Mouse (Mus musculus) intestine, embryonic 15.5 days (tissue): ENCODE results near the gene Gm20721. TPM values are rescaled to one million over a fixed set of nuclear protein-coding genes. Genes with fewer than 3 reads are reported as not detected.
A peak's percentile ranks its signal among the peaks of the same experiment; 100 is the strongest.

ENCODE experiments used
- ATAC-seq: fragments of 200-750 bp; cut with Nextera tagmentation; 2 replicates; pipeline ENCODE4 v1.8.0; 2017; ENCODE audit warnings: moderate TSS enrichment, moderate library complexity
- H3K27ac ChIP-seq: fragments of 300-500 bp; sonication (generic); 2 replicates; pipeline ENCODE4 v1.5.1; 2015; ENCODE audit warnings: mild to moderate bottlenecking, inconsistent platforms
- H3K27me3 ChIP-seq: fragments of 300-500 bp; sonication (generic); replicated peaks from 2 replicates; pipeline ENCODE4 v1.6.1; 2015; ENCODE audit warnings: inconsistent platforms
- H3K36me3 ChIP-seq: fragments of 300-500 bp; sonication (generic); 2 replicates; pipeline ENCODE4 v1.6.1; 2015; ENCODE audit warnings: inconsistent platforms
- H3K4me1 ChIP-seq: fragments of 300-500 bp; sonication (generic); replicated peaks from 2 replicates; pipeline ENCODE4 v1.6.1; 2015; ENCODE audit warnings: inconsistent platforms
- H3K4me2 ChIP-seq: fragments of 300-500 bp; sonication (generic); replicated peaks from 2 replicates; pipeline ENCODE4 v1.6.1; 2015; ENCODE audit warnings: mild to moderate bottlenecking, inconsistent platforms
- H3K4me3 ChIP-seq: fragments of 300-500 bp; sonication (generic); replicated peaks from 2 replicates; pipeline ENCODE4 v1.5.1; 2015; ENCODE audit warnings: inconsistent platforms
- H3K9ac ChIP-seq: fragments of 300-500 bp; sonication (generic); 2 replicates; pipeline ENCODE4 v1.6.1; 2015; ENCODE audit warnings: inconsistent platforms
- H3K9me3 ChIP-seq: fragments of 300-500 bp; sonication (generic); 2 replicates; pipeline ENCODE4 v1.6.1; 2016; ENCODE audit warnings: inconsistent platforms
- WGBS: fragments of 180-500 bp; shearing (Covaris S2); methylation state at CpG from one replicate; pipeline ENCODE4 v1.1.7; 2015; 5-methylcytosine and 5-hydroxymethylcytosine counted together
- polyA plus RNA-seq: library from polyadenylated mRNA; unstranded; fragments of >200 nt; fragmentation: Nextera tagmentation; extraction: Ambion mirVana; gene quantifications from 2 replicates; pipeline ENCODE4 v1.2.1, GENCODE M21; 2015

Gene Gm20721
- polyA plus RNA-seq, 1 experiment from 2014 or later = 29.6 TPM

DNA sequence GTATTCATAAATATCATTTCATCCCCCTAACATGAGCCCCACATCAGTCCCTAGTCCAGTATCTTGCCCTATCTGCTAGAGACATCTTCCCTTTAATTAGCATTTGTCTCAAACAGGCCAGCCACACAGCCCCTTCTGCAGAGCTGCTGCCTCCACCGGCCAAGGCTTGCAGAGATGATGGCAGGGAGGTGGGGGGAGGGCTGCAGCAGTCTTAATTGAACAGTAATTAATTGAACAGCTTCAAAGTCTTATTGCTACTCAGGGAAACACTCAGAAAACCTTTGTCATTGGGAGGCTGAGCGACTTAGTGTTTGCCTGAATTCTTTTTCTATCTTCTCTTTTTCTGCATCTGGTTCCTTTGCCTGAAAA is 54.9 kb downstream of the Gm20721 start:
- H3K9me3 ChIP-seq = 0 out of 2 replicates have a peak, but pooled peaks cover 18% of the 10 kb centered on the region
- H3K27ac ChIP-seq = no peak overlapping the region
- H3K4me1 ChIP-seq = peaks cover 7% of the 10 kb centered on the region; the same call in 1 of the 2 replicates
- H3K36me3 ChIP-seq = peaks cover 5% of the 10 kb centered on the region; the same call in 1 of the 2 replicates
- no peak overlapping the region for H3K4me3 ChIP-seq
- no peak overlapping the region for H3K9ac ChIP-seq
- ATAC-seq = no peak
- H3K27me3 ChIP-seq = peaks cover 15% of the 10 kb centered on the region
- WGBS = 43% methylated on average over 2 of the region's 2 CpGs
- peak overlapping the region; percentile 57 for H3K4me2 ChIP-seq

DNA sequence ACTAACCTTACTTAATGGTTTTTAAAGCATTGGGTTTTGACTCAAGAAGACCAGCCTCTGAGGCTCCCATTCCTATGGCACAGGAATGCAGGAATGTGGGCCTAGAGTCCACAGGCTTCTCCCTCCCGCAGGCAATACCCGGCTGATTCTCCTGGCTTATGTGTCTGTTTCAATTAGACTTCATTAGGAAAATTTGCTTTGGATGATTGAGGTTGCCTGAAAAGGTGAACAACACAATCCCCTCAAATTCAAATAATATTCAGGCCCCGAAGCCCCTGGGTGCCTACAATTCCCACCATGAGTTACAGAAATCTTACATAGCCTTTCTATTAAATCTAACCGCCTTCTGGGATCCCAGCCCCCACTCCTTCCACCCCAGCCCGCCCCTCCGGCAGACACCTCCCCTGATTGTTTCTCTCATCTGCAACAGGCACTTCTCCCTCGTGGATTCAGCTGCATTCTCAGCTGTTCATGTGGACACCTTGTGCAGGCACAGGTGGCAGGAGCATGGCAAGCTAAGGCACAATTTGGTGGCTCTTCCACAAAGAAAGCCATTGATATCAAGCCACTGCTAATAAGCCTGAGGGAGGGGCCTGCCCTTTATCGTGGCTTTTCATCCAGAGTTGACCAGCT is 55.4 kb downstream of the Gm20721 start:
- Histone ChIP-seq H3K4me3 (0 out of 2 replicates have a peak overlapping the region, but pooled peaks have one; percentile 2), H3K27ac (no peak overlapping the region), H3K27me3 (peaks cover 20% of the 10 kb centered on the region), H3K36me3 (peaks cover 10% of the 10 kb centered on the region), H3K9ac (no peak overlapping the region), H3K4me1 (peaks cover 7% of the 10 kb centered on the region; the same call in 1 of the 2 replicates), H3K9me3 (peaks cover 17% of the 10 kb centered on the region), H3K4me2 (peak overlapping the region; percentile 57)
- ATAC-seq = no peak
- 60% methylated on average over 8 of the region's 8 CpGs for WGBS

DNA sequence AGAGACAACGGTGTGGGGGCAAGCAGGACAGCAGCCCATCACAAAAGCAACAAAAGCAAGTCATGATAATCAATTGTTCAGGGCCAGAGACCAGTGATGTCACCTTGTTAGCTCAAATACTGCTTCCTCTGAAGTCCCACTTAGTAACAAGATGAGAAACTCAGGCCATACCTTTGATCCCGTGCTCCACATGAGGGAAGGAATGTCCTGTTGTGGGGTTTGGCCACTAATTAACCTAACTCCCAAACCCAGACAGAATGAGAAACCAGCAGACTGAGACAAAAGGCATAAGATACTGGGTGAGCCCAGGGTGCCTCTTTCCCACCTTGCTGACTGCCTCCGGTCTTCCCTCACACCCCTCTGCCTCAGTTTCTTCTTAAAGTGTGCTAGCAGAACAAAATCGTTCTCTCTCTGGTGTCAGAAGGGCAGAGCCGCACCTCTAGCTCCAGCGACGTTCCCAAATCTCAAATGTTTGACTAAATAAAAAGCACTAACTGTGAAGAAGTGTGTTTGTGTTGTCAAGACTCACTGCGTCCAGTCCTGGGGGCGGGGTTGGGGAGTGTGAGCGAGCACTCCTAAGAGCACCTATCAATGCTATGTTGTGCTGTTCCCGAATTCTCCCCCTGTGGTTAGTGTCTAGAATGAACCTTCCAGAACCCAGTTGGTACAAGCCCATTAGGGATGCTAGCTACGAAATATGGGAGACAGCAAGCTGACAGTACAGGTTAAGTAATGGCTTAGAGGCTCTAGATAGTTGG is 57.7 kb downstream of the Gm20721 start:
- ATAC-seq = no peak
- Histone ChIP-seq H3K27me3 (peaks cover 38% of the 10 kb centered on the region), H3K27ac (no peak overlapping the region), H3K9ac (no peak overlapping the region), H3K36me3 (peaks cover 33% of the 10 kb centered on the region), H3K4me1 (peaks cover 10% of the 10 kb centered on the region; the same call in 1 of the 2 replicates), H3K4me3 (no peak overlapping the region), H3K4me2 (no peak overlapping the region), H3K9me3 (peaks cover 16% of the 10 kb centered on the region)
- 41% methylated on average over 12 of the region's 12 CpGs for WGBS

DNA sequence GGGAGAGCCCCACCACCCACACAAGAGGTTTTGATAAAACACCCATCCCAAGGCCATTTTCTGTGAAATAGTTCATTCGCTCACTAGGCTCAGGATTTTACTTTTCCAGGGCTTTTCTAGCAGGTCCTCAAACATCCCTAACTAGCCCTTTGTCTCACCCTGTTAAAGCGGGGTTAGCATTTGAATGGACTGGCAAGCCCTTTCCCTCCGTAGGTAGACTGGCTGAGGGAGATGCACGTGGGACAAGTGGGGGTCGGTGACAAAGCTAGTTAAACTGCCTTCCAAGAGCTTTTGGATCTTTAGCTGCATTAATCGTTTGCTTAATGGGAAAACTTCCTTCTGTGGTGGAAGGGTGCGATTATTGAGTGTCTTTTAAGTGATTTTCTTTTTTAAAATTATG is 58.6 kb downstream of the Gm20721 start:
- Histone ChIP-seq H3K27ac (no peak overlapping the region), H3K36me3 (peaks cover 35% of the 10 kb centered on the region), H3K9me3 (peaks cover 16% of the 10 kb centered on the region), H3K4me3 (peak overlapping the region; percentile 7; the same call in 1 of the 2 replicates), H3K4me2 (0 out of 2 replicates have a peak overlapping the region, but pooled peaks have one; percentile 6), H3K27me3 (peaks cover 38% of the 10 kb centered on the region), H3K4me1 (peaks cover 10% of the 10 kb centered on the region; the same call in 1 of the 2 replicates), H3K9ac (no peak overlapping the region)
- ATAC-seq = no peak
- WGBS = 49% methylated on average over 7 of the region's 7 CpGs

DNA sequence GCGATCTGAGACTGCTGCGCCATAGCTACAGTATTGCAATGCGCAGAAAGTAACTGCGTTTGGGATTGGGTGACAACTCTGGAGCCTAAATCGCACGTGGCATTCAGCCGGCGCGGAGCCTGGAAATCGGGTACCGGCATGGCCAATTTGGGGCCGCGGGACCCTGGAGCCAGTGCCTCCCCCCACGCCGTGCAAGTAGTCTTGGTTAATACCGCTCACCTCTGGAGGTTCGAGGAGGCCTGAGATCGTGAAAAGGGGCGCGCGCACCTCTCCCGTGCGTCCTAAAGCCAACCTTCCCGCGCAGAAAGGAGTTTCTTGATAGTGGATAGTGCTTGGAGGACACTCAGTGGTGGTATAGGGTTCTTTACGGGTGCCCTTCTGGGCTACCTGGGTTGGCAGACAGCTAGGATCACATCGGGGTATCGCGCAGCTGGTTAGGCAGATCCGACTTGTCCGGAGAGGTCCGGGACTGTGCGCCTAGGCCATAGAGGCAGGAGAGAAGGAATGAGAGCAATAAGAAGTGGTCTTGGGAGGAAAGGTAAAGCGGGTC is 60.5 kb downstream of the Gm20721 start:
- H3K9ac ChIP-seq = no peak overlapping the region
- H3K4me2 ChIP-seq = peak overlapping the region; percentile 61
- 50% methylated on average over 34 of the region's 34 CpGs for WGBS
- peaks cover 38% of the 10 kb centered on the region for H3K36me3 ChIP-seq
- ATAC-seq = no peak
- no peak overlapping the region for H3K27ac ChIP-seq
- H3K9me3 ChIP-seq = peaks cover 16% of the 10 kb centered on the region
- H3K4me3 ChIP-seq = peak overlapping the region; percentile 26
- peaks cover 38% of the 10 kb centered on the region for H3K27me3 ChIP-seq
- H3K4me1 ChIP-seq = 0 out of 2 replicates have a peak, but pooled peaks cover 3% of the 10 kb centered on the region

DNA sequence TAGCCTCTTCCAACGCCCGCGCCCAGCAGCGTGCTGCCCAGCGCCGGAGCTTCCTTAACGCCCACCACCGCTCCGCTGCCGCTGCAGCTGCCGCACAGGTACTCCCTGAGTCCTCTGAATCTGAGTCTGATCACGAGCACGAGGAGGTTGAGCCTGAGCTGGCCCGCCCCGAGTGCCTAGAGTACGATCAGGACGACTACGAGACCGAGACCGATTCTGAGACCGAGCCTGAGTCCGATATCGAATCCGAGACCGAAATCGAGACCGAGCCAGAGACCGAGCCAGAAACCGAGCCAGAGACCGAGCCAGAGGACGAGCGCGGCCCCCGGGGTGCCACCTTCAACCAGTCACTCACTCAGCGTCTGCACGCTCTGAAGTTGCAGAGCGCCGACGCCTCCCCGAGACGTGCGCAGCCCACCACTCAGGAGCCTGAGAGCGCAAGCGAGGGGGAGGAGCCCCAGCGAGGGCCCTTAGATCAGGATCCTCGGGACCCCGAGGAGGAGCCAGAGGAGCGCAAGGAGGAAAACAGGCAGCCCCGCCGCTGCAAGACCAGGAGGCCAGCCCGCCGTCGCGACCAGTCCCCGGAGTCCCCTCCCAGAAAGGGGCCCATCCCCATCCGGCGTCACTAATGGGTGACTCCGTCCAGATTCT is 61.6 kb downstream of the Gm20721 start:
- no peak; the same call in 1 of the 2 replicates for ATAC-seq
- WGBS = 46% methylated on average over 58 of the region's 58 CpGs
- 0 out of 2 replicates have a peak, but pooled peaks cover 3% of the 10 kb centered on the region for H3K4me1 ChIP-seq
- H3K27ac ChIP-seq = peak overlapping the region; percentile 1; the same call in 1 of the 2 replicates
- no peak overlapping the region for H3K9ac ChIP-seq
- peak overlapping the region; percentile 61 for H3K4me2 ChIP-seq
- H3K4me3 ChIP-seq = peak overlapping the region; percentile 26
- H3K9me3 ChIP-seq = peaks cover 16% of the 10 kb centered on the region
- H3K27me3 ChIP-seq = peaks cover 38% of the 10 kb centered on the region
- H3K36me3 ChIP-seq = peaks cover 38% of the 10 kb centered on the region

DNA sequence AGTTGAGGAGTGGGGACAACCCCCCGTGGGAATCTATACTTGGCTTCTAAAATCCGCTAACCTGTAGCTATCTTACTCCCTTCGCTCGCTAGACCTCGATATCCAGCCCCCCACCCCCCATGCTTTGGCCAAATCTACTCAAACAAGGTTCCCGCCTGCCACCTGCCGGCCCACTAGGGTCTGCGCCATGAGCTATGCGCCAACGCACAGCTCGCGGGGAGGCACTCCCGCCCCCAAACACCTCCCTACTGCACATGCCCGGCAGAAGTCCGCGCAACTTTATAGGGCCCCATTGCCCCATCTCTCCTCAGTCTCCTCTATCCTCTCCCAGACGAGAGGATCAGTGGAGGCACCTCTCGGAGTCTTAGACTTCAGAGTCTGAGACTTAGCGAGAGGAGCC is 62.5 kb downstream of the Gm20721 start, which contains the start of gene Gnas:
Gene Gnas, plus strand, starts transcription at position 310 of the 400 bp plus-strand sequence.
- Histone ChIP-seq H3K36me3 (peaks cover 38% of the 10 kb centered on the region), H3K4me1 (0 out of 2 replicates have a peak, but pooled peaks cover 3% of the 10 kb centered on the region), H3K4me2 (peak within 1 kb of the TSS; percentile 61), H3K27ac (peak within 1 kb of the TSS; percentile 1; the same call in 1 of the 2 replicates), H3K9me3 (peaks cover 16% of the 10 kb centered on the region), H3K9ac (no peak within 1 kb of the TSS), H3K27me3 (peaks cover 34% of the 10 kb centered on the region), H3K4me3 (peak within 1 kb of the TSS; percentile 26)
- peak; percentile 53 for ATAC-seq
- WGBS = 50% methylated on average over 19 of the region's 19 CpGs

DNA sequence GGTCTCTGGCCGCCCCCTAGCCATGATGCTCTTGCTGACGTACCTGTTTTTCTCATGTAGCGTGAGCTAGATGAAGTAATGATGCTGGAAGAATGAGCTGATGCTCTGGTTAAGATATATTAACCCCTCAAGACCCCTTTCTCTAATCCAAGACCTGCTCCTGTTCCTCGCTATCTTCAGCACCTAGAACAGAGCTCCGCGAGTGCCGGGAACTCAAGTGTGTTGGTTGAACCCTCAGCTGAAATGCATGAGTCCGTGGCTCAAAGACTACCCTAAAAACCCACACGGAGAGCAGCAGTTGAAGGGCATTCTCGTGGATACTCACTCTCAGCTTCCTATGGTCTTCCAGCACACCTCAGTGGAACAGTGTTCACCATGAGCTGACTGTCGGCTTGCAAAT is 63.2 kb downstream of the Gm20721 start:
- WGBS = 53% methylated on average over 11 of the region's 11 CpGs
- peaks cover 29% of the 10 kb centered on the region for H3K27me3 ChIP-seq
- no peak for ATAC-seq
- 0 out of 2 replicates have a peak, but pooled peaks cover 3% of the 10 kb centered on the region for H3K4me1 ChIP-seq
- peaks cover 38% of the 10 kb centered on the region for H3K36me3 ChIP-seq
- peaks cover 16% of the 10 kb centered on the region for H3K9me3 ChIP-seq
- peak overlapping the region; percentile 61 for H3K4me2 ChIP-seq
- H3K27ac ChIP-seq = no peak overlapping the region
- no peak overlapping the region for H3K9ac ChIP-seq
- peak overlapping the region; percentile 26 for H3K4me3 ChIP-seq

Other genes with a start within 250 kb of the Gm20721 start
- gene Npepl1, start 236.4 kb downstream of the Gm20721 start, polyA plus RNA-seq = 52.6 and 54.5 TPM in 2 replicates
- 1,496 and 1,641 TPM in 2 replicates for gene Gnas, start 62.4 kb downstream of the Gm20721 start, polyA plus RNA-seq
- gene Nelfcd, start 69.1 kb upstream of the Gm20721 start, polyA plus RNA-seq = 83.3 and 83.6 TPM in 2 replicates
- gene Ctsz, start 92.3 kb upstream of the Gm20721 start, polyA plus RNA-seq = 247 and 298 TPM in 2 replicates
- gene Tubb1, start 104.0 kb upstream of the Gm20721 start, polyA plus RNA-seq = 1.1 and 1.4 TPM in 2 replicates
- gene Atp5e, start 117.4 kb upstream of the Gm20721 start, polyA plus RNA-seq = 746 and 850 TPM in 2 replicates
- gene Prelid3b, start 126.4 kb upstream of the Gm20721 start, polyA plus RNA-seq = 125 and 127 TPM in 2 replicates